Mouse (Mus musculus) cerebellum, adult 11-12 months (tissue): ENCODE results near the gene Gm11397.
"Not testable (repeated sequence)": the region's sequence is repeated elsewhere in the genome, so short reads cannot be mapped to it uniquely, and the experiment has no call there.

ENCODE experiments used
- DNase-seq: peaks from one replicate; pipeline ENCODE4 v3.0.0; 2022

Gene Gm11397

GRCm38 (mm10) chr13:33395461-33395860 is at the start of gene Gm11397:
TSS of gene Gm11397 (plus strand) at chr13:33395761.
- DNase-seq: not testable (repeated sequence)

GRCm38 (mm10) chr13:33356666-33357065 is 38.9 kb upstream of the Gm11397 start:
- DNase-seq: peak; percentile 34

- not testable (repeated sequence) for DNase-seq
Observed at GRCm38 (mm10) chr13:33432714-33433113, 37.2 kb downstream of the Gm11397 start.
